Mouse (Mus musculus) hindbrain, postnatal 0 days (tissue): ENCODE data around the gene Traf3ip3. TPM values are rescaled to one million over a fixed set of nuclear protein-coding genes. Genes with fewer than 3 reads are reported as not detected.

Experiments used
- ATAC-seq: fragments of 200-750 bp; cut with Nextera tagmentation; 2 replicates; pipeline ENCODE4 v1.8.0; 2017; ENCODE audit warnings: mild to moderate bottlenecking, moderate TSS enrichment, moderate library complexity
- DNase-seq: peaks from one replicate; pipeline ENCODE4 v3.0.0-alpha.2; 2015; ENCODE audit warnings: low spot score
- H3K27ac ChIP-seq: fragments of 300-500 bp; sonication (generic); 2 replicates; pipeline ENCODE4 v1.5.1; 2014; ENCODE audit warnings: mild to moderate bottlenecking
- H3K27me3 ChIP-seq: fragments of 300-500 bp; sonication (generic); 2 replicates; pipeline ENCODE4 v1.6.1; 2014; ENCODE audit warnings: low read length, mixed read lengths; ENCODE audit not compliant: insufficient read depth
- H3K36me3 ChIP-seq: fragments of 300-500 bp; sonication (generic); 2 replicates; pipeline ENCODE4 v1.6.1; 2014; ENCODE audit warnings: low read length, mixed read lengths; ENCODE audit not compliant: insufficient read depth
- H3K4me1 ChIP-seq: fragments of 300-500 bp; sonication (generic); 2 replicates; pipeline ENCODE4 v1.6.1; 2014; ENCODE audit warnings: antibody characterized with exemption, low read length, mixed read lengths; ENCODE audit not compliant: insufficient read depth
- H3K4me2 ChIP-seq: fragments of 300-500 bp; sonication (generic); 2 replicates; pipeline ENCODE4 v1.6.1; 2014; ENCODE audit warnings: low read depth, mild to moderate bottlenecking, low read length, moderate library complexity, mixed read lengths
- H3K4me3 ChIP-seq: fragments of 300-500 bp; sonication (generic); 2 replicates; pipeline ENCODE4 v1.5.1; 2014; ENCODE audit warnings: low read length
- H3K9ac ChIP-seq: fragments of 300-500 bp; sonication (generic); replicated peaks from 2 replicates; pipeline ENCODE4 v1.6.1; 2014; ENCODE audit warnings: mild to moderate bottlenecking, low read length, moderate library complexity, mixed read lengths
- H3K9me3 ChIP-seq: fragments of 300-500 bp; sonication (generic); 2 replicates; pipeline ENCODE4 v1.6.1; 2016; ENCODE audit warnings: low read length, mixed read lengths
- CTCF ChIP-seq: IDR thresholded peaks from 2 replicates; pipeline ENCODE4 v1.5.1; 2016; ENCODE audit warnings: antibody characterized with exemption, control low read depth, low read depth
- WGBS: fragments of 180-500 bp; shearing (Covaris S2); extraction: QIAGEN DNeasy Blood & Tissue Kit; methylation state at CpG from one replicate; pipeline ENCODE4 v1.1.7; 2014; 5-methylcytosine and 5-hydroxymethylcytosine counted together
- polyA plus RNA-seq: library from polyadenylated mRNA; unstranded; fragments of >200 nt; fragmentation: Nextera tagmentation; extraction: Ambion mirVana; gene quantifications from 2 replicates; pipeline ENCODE4 v1.2.1, GENCODE M21; 2015
- total RNA-seq: library from RNA; depleted of rRNA; stranded (reverse); fragments of >200 nt; gene quantifications from 2 replicates; pipeline ENCODE4 v1.2.3, GENCODE M21; 2014

Traf3ip3 gene
- total and polyA plus RNA-seq, 2 experiments from 2014 or later = 0.78 to 1.9 TPM

GRCm38 (mm10) chr1:193167746-193168145 lies 33.8 kb downstream of the Traf3ip3 start, which contains the start of gene A130010J15Rik:
Gene A130010J15Rik, plus strand, starts transcription at chr1:193168046.
- ATAC-seq = no peak
- Histone ChIP-seq H3K27ac (no peak within 1 kb of the TSS), H3K4me2 (no peak within 1 kb of the TSS), H3K4me3 (no peak within 1 kb of the TSS), H3K36me3 (no peaks in the 10 kb centered on the region), H3K4me1 (peaks cover 12% of the 10 kb centered on the region), H3K9ac (no peak within 1 kb of the TSS), H3K27me3 (no peaks in the 10 kb centered on the region), H3K9me3 (no peaks in the 10 kb centered on the region)
- DNase-seq = no peak
- no peak for TF ChIP-seq CTCF
- WGBS = 92% methylated on average over 3 of the region's 3 CpGs

DNA sequence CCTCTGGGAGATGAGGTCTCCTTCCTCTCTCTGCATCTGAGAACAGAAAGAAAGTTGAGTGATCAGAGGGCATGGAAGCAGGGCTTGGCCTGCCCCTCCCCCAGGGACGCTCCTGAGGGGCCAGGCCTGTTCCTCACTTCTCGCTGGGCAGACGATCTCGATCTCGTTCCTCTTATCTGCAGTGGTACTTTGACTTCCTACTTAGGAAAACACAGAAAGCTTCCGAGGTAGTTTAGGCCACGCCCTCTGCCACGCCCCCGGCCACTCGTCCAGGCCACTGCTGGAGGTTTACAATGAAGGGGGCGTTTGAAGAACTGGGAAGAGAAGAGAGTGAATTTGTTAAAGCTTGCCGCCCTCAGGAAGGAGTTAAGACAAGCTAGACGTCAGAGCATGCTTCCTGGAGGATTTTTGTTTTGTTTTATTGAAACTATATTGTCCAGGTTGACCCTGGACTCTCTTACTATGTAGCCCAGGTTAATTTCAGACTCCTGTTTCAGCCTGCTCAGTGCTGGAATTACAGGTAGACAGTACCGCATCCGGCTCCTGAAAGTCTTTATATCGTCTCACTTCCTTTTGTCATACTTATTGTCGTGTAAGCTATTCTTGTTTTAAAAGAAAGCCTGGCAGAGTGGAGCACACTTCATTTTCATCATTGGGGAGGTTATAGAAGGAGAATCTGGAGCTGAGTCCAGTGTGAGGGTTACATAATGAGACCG lies 41.0 kb downstream of the Traf3ip3 start:
- Histone ChIP-seq H3K36me3 (no peaks in the 10 kb centered on the region), H3K4me1 (0 out of 2 replicates have a peak, but pooled peaks cover 4% of the 10 kb centered on the region), H3K4me3 (no peak overlapping the region), H3K27me3 (no peaks in the 10 kb centered on the region), H3K27ac (no peak overlapping the region), H3K9ac (no peak overlapping the region; the same call in 1 of the 2 replicates), H3K9me3 (no peaks in the 10 kb centered on the region), H3K4me2 (peak overlapping the region; percentile 36; the same call in 1 of the 2 replicates)
- DNase-seq (no peak), ATAC-seq (no peak)
- WGBS = 17% methylated on average over 18 of the region's 18 CpGs
- no peak for TF ChIP-seq CTCF

DNA sequence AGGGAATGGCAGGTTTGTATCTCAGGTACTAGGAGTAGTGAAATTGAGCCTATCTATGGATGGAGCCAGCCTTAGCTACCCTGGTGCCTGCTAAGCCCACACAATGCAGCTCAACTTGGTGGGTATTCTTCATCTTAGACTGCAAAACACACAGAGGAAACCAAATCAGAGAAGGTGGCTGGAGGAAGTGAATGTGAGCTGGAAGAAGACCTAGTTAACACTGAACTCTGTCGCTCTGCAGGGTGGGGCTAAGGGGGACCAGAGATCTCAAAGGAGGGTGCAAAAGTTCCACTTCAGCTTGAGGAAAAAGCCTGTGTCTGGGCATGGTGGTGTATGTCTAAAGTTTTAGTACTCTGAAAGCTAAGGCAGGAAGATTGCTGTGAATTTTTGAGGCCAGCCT lies 41.9 kb downstream of the Traf3ip3 start:
- no peaks in the 10 kb centered on the region for H3K27me3 ChIP-seq
- H3K36me3 ChIP-seq = no peaks in the 10 kb centered on the region
- DNase-seq (no peak), ATAC-seq (no peak)
- no peak overlapping the region for H3K4me3 ChIP-seq
- WGBS = 60% methylated on average over 1 of the region's 1 CpGs
- H3K4me1 ChIP-seq = 0 out of 2 replicates have a peak, but pooled peaks cover 4% of the 10 kb centered on the region
- no peak overlapping the region for H3K27ac ChIP-seq
- no peak for TF ChIP-seq CTCF
- H3K9me3 ChIP-seq = no peaks in the 10 kb centered on the region
- H3K4me2 ChIP-seq = no peak overlapping the region
- H3K9ac ChIP-seq = no peak overlapping the region

- 54% methylated on average over 3 of the region's 3 CpGs for WGBS
- 0 out of 2 replicates have a peak, but pooled peaks cover 4% of the 10 kb centered on the region for H3K4me1 ChIP-seq
- H3K9ac ChIP-seq = no peak overlapping the region
- peaks cover 4% of the 10 kb centered on the region; the same call in 1 of the 2 replicates for H3K27me3 ChIP-seq
- no peak for ATAC-seq
- TF ChIP-seq CTCF = no peak
- H3K9me3 ChIP-seq = no peaks in the 10 kb centered on the region
- no peaks in the 10 kb centered on the region for H3K36me3 ChIP-seq
- no peak overlapping the region for H3K4me2 ChIP-seq
- no peak overlapping the region for H3K4me3 ChIP-seq
- no peak for DNase-seq
- no peak overlapping the region for H3K27ac ChIP-seq
Measured at GRCm38 (mm10) chr1:193159163-193159562, 42.3 kb downstream of the Traf3ip3 start.

DNA sequence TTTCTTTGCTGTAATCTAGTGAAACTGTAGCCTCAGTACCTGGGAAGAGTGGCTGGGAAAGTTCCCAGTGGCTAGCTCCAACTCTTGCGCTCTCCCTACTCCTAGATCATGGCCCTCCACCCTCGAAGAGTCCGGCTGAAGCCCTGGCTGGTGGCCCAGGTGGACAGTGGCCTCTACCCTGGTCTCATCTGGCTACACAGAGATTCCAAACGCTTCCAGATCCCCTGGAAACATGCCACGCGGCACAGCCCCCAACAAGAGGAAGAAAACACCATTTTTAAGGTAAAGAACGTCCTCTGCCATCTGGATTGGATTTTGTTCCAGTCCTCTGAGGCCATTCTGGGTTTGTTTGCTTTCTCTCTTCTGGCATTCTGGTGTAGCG lies 44.4 kb downstream of the Traf3ip3 start:
- ATAC-seq = no peak
- DNase-seq = no peak
- Histone ChIP-seq H3K9me3 (no peaks in the 10 kb centered on the region), H3K36me3 (no peaks in the 10 kb centered on the region), H3K27ac (no peak overlapping the region), H3K4me3 (no peak overlapping the region), H3K4me1 (0 out of 2 replicates have a peak, but pooled peaks cover 4% of the 10 kb centered on the region), H3K27me3 (peaks cover 21% of the 10 kb centered on the region), H3K9ac (no peak overlapping the region), H3K4me2 (no peak overlapping the region)
- WGBS = 75% methylated on average over 8 of the region's 8 CpGs
- TF ChIP-seq CTCF = no peak

- Histone ChIP-seq H3K4me1 (0 out of 2 replicates have a peak, but pooled peaks cover 4% of the 10 kb centered on the region), H3K9ac (no peak overlapping the region), H3K27me3 (peaks cover 23% of the 10 kb centered on the region), H3K4me3 (no peak overlapping the region), H3K27ac (no peak overlapping the region), H3K9me3 (no peaks in the 10 kb centered on the region), H3K36me3 (no peaks in the 10 kb centered on the region), H3K4me2 (no peak overlapping the region)
- DNase-seq = no peak
- no peak for TF ChIP-seq CTCF
- WGBS = 80% methylated on average over 15 of the region's 15 CpGs
- ATAC-seq = no peak
Measured at GRCm38 (mm10) chr1:193156316-193157110, 45.0 kb downstream of the Traf3ip3 start.

GRCm38 (mm10) chr1:193153561-193153960 lies 47.9 kb downstream of the Traf3ip3 start:
- H3K27ac ChIP-seq = no peak overlapping the region
- ATAC-seq (no peak), DNase-seq (no peak)
- H3K9ac ChIP-seq = no peak overlapping the region
- no peak overlapping the region for H3K4me2 ChIP-seq
- H3K9me3 ChIP-seq = no peaks in the 10 kb centered on the region
- peaks cover 23% of the 10 kb centered on the region for H3K27me3 ChIP-seq
- no peaks in the 10 kb centered on the region for H3K36me3 ChIP-seq
- whole genome bisulfite sequencing = 35% methylated on average over 16 of the region's 16 CpGs
- H3K4me3 ChIP-seq = peak overlapping the region; percentile 13; the same call in 1 of the 2 replicates
- TF ChIP-seq CTCF = no peak
- H3K4me1 ChIP-seq = no peaks in the 10 kb centered on the region
